Mouse (Mus musculus) adipocyte (in vitro differentiated cells): ENCODE measurements around the gene Tmem192.
"Not testable (repeated sequence)": the region's sequence is repeated elsewhere in the genome, so short reads cannot be mapped to it uniquely, and the experiment has no call there.

Experiments used
- DNase-seq: peaks from one replicate; pipeline ENCODE4 v3.0.0-alpha.2; 2016; ENCODE audit warnings: low spot score

Tmem192 gene

DNA sequence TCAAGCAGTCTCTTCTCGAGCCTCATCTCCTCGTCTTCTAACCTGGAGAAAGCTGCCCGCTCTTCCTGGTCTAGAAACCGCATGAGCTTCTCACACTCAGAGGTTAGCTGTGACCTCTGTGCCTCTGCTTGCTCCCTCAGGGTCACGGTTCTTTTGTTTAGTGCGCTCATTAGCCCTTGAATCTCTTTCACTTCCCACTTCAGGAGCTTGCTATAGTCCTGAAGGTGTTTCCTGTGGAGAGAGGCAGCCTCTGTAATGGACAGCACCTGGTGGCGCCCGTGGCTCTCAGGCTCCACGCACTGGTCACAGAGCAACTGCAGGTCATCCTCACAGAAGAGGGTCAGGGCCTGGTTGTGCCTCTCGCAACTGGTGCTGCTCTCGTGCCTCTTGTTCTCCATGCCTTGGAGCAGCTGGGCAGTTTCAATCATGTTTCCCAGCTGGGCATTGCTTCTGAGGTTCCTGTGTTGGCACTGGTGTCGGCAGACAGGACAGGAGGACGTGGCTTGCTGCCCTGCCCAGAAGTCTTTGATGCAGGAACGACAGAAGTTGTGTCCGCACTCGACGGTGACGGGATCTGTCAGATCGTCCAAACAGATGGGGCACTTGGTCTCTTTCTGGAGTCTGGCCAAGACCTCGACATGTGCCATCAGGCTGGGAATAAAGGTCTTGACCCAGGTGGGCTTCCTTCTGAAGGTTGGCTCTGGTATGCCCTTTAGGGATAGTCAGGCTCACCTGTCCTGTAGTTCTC is 36.3 kb downstream of the Tmem192 start:
- no peak for DNase-seq

DNA sequence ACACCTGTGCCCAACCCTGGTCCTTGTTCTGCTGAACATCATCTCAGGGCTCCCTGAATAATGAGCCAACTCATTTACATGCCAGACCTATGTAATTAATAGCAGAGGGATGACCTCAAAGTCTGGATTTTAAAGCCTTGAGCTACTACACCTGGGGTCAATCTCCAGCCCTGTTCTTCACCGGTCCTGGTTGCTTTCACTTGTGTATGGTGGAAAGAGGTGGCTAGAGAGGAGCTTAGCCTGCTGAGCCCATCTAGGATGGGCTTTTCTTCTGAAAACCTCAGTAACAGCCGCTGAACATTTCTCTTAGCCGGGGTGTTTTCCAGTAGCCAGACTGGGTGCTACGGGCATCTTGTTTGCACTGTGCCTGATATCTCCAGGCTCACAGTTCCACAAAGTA is 40.7 kb downstream of the Tmem192 start, which contains the start of gene Trim75:
Gene Trim75, minus strand, starts transcription at position 101 of the 400 bp plus-strand sequence.
- DNase-seq = no peak

DNA sequence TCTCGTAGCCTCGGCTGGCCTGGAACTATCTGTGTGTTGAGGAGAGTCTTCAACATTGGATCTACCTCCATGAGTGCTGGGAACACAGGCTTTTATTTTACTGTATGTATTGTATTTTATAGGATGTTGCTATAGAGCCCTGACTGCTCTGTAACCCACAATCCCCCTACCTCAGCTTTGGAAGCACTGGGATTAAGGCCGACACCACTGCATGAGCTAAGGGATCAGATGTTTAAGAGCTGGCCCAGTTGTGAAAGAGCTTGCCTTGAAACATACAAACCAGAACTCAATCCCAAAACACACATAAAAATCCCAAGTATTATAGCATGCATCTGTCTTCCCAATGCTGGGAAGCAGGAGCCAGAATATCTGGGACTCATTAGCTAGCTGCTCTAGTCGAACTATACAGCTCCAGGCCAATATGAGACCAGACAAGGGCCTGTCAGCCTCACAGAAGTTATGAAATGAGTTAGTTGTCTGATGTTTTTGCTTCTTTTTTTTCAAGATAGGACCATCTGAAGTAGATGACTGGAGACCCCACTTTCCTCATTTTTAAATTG is 51.9 kb downstream of the Tmem192 start:
- no peak for DNase-seq

DNA sequence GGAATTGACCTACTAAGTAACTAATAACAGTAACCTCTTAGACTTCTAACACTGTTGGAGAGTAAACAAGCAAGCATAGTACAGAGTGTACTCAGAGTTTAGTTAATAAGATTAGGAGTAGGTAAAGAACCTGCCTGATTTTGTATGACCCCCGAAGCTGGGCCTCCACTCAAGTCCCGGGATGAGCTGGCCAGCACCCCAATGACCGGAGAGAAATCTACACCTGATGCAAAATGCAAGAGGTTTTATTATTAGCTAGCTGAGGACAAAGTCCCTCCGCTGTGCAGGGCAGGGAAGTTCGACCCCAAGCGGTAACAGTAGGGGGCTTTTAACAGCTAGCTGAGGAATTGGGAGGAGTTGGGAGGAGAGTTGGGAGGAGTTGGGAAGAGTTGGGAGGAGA is 60.6 kb downstream of the Tmem192 start:
- not testable (repeated sequence) for DNase-seq

DNA sequence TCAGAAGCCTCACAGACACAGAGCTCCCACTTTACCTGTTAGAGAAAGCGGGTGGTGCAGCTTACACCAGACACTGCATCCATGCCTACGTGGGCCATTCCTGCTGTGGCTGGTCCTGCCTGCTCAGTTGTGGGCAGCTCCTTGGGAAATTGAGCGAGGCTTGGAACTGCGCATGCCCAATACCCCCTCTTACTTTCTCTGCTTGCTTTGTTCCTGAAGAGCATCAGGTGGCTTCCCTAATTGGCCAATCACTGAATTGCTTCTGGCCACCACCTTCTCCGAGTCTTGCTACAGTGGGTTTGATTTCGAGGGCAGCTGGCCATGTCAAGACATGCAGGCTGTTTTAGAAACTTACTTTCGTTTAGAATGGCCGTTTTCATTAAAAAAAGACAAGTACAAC is 71.4 kb downstream of the Tmem192 start, which contains the start of the genes Trim61 and Trim60:
Gene Trim61, minus strand, starts transcription at position 101 of the 400 bp plus-strand sequence.
Gene Trim60, minus strand, starts transcription at position 162 of the 400 bp plus-strand sequence.
- DNase-seq = no peak
